Mouse (Mus musculus) Patski (cell line): Measurements from ENCODE around the gene Ghr. TPM values are rescaled to one million over a fixed set of nuclear protein-coding genes. Genes with fewer than 3 reads are reported as not detected.

Experiments used
- ATAC-seq: fragments of 100-300 bp; one replicate; pipeline ENCODE4 v1.8.0; 2021
- CTCF ChIA-PET: fragments of 350-600 bp; sonication (Branson Sonifier 250); formaldehyde crosslinking; loops from one replicate; lab custom pipeline; 2022; ENCODE audit warnings: inconsistent platforms; lab: Charles Lee
- POLR2A ChIA-PET: fragments of 350-600 bp; sonication (Branson Sonifier 250); formaldehyde crosslinking; loops from one replicate; lab custom pipeline; 2022; ENCODE audit warnings: antibody characterized with exemption, inconsistent platforms; lab: Charles Lee
- DNase-seq: peaks from one replicate; pipeline ENCODE4 v3.0.0-alpha.2; 2011; ENCODE audit warnings: low read depth, low spot score
- H3K27me3 ChIP-seq: fragments of 371-371 bp; one replicate; pipeline ENCODE4 v1.5.1; 2021
- CTCF ChIP-seq: fragments of 100-300 bp; IDR thresholded peaks from one replicate; pipeline ENCODE4 v1.5.1; 2021
- in situ Hi-C: fragments of 300-500 bp; cut with MboI; formaldehyde crosslinking; loops from 3 replicates; pipeline ENCODE4 v1.11.1; 2018; ENCODE audit warnings: low pct_unique_long_range_greater_than_20kb, mixed read lengths
- polyA plus RNA-seq: library from polyadenylated mRNA; unstranded; gene quantifications from one replicate; pipeline ENCODE4 v1.2.3, GENCODE M21; 2021

Ghr gene
- polyA plus RNA-seq, 1 experiment from 2014 or later: 46.8 TPM

GRCm38 (mm10) chr15:3544289-3544688 lies 39.0 kb downstream of the Ghr start:
- ATAC-seq (peak; percentile 80), DNase-seq (peak; percentile 10)
- no peak for TF ChIP-seq CTCF
- POLR2A ChIA-PET: no interaction called here
- CTCF ChIA-PET: interaction anchor here (1.9 kb wide), 1 partner anchor 9 kb away, joined by 9 read pairs; no protein-coding TSS in a partner anchor
- in situ Hi-C loops: no loop called here
- H3K27me3 ChIP-seq: no peaks in the 10 kb centered on the region

- in situ Hi-C loops: no loop called here
- ChIA-PET POLR2A (no interaction called here), CTCF (interaction anchor here (1.3 kb wide), 1 partner anchor 33 kb away, joined by 4 read pairs; no protein-coding TSS in a partner anchor)
- DNase-seq (no peak), ATAC-seq (no peak)
- TF ChIP-seq CTCF: no peak
- no peaks in the 10 kb centered on the region for H3K27me3 ChIP-seq
Measured at GRCm38 (mm10) chr15:3536309-3536900, 46.9 kb downstream of the Ghr start.

DNA sequence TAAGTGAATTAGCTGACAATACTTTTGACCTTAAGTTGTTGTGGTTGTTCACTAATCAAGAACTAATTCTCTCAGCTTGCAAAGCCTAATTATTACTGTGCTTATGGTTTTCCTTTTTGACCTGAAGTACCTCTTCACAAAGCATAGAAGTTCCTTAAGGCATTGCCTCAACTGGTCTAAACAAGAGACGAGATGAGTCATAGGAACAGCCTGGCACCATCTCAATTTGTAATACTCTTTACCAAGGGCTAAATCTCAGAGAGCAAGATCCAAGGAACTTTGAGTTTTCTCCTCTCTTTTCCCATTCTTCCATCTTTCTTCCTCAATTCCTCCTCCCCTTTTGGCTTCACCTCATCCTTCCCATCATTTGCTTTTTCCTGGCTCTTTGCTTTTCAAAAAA lies 69.3 kb downstream of the Ghr start:
- H3K27me3 ChIP-seq: no peaks in the 10 kb centered on the region
- ChIA-PET CTCF (interaction anchor here (1.4 kb wide), 1 partner anchor 27 kb away, joined by 3 read pairs; no protein-coding TSS in a partner anchor), POLR2A (no interaction called here)
- DNase-seq (no peak), ATAC-seq (no peak)
- in situ Hi-C loops: no loop called here
- TF ChIP-seq CTCF: no peak

- ChIA-PET POLR2A (interaction anchor here (1.0 kb wide), 1 partner anchor 14 kb away, joined by 3 read pairs; no protein-coding TSS in a partner anchor), CTCF (interaction anchor here (1.0 to 1.6 kb wide), 3 partner anchors 11 to 71 kb away, joined by 4 to 6 read pairs (median 4); no protein-coding TSS in a partner anchor)
- TF ChIP-seq CTCF: no peak
- DNase-seq (no peak), ATAC-seq (no peak)
- no peaks in the 10 kb centered on the region for H3K27me3 ChIP-seq
- in situ Hi-C loops: no loop called here
Measured at GRCm38 (mm10) chr15:3512380-3512779, 70.9 kb downstream of the Ghr start.

DNA sequence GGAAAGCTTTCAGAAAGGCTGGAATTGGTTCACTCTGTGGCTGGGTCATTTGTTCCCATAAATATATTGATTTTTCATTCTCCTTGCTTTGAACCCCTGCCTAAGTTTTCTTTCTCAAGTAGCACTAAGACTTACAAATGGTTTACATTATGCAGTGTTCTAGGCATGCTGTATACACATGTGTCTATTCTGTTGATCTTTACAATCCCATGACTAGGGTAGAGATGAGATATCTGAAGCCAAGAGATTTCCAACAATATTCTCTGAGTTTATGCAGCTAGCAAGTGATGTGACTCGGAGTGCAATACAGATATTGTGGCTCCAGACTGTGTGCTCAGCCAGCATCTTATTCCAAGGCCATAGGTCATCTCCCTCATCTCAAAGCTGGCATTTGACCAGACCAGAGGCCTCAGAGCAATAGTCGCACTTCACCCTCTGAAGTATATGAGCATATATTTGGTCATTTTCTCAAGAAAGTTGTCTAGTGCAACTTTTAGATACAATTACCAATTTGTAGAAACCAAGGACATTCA lies 71.6 kb downstream of the Ghr start:
- ATAC-seq: no peak
- CTCF ChIA-PET: interaction anchor here (1.0 to 3.5 kb wide), 3 partner anchors 10 to 30 kb away, joined by 4 to 11 read pairs (median 6); no protein-coding TSS in a partner anchor

GRCm38 (mm10) chr15:3509089-3509488 lies 74.2 kb downstream of the Ghr start:
- no peaks in the 10 kb centered on the region for H3K27me3 ChIP-seq
- peak; percentile 1 for DNase-seq
- in situ Hi-C loops: no loop called here
- ChIA-PET CTCF (interaction anchor here (1.5 to 3.5 kb wide), 2 partner anchors 9 to 10 kb away, joined by 5 to 11 read pairs; no protein-coding TSS in a partner anchor), POLR2A (interaction anchor here (1.1 kb wide), 1 partner anchor 8 kb away, joined by 3 read pairs; no protein-coding TSS in a partner anchor)
- ATAC-seq: no peak
- no peak for TF ChIP-seq CTCF

More for the DNA sequence above, 71.6 kb downstream of the Ghr start:
- in situ Hi-C loops: no loop called here
- DNase-seq: no peak
- POLR2A ChIA-PET: interaction anchor here (1.0 kb wide), 1 partner anchor 14 kb away, joined by 3 read pairs; no protein-coding TSS in a partner anchor
- H3K27me3 ChIP-seq: no peaks in the 10 kb centered on the region
- TF ChIP-seq CTCF: no peak

DNA sequence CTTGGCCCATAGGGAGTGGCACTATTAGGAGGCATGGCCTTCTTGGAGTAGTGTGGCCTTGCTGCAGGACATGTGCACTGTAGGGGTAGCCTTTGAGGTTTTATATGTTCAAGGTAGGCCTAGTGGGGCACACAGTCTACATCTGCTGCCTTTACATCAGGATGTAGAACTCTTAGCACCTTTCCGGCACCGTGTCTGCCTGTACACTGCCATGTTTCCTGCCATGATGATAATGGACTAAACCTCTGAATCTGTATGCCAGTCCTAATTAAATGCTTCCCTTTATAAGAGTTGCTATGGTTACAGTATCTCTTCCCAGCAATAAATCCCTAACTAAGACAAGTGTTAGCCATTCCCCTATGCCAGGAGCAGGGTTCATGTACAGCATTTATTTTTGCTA lies 76.0 kb downstream of the Ghr start:
- in situ Hi-C loops: no loop called here
- TF ChIP-seq CTCF: no peak
- H3K27me3 ChIP-seq: no peaks in the 10 kb centered on the region
- no peak for DNase-seq
- no peak for ATAC-seq
- POLR2A ChIA-PET: no interaction called here
- CTCF ChIA-PET: no interaction called here

GRCm38 (mm10) chr15:3504700-3505099 lies 78.6 kb downstream of the Ghr start:
- CTCF ChIA-PET: no interaction called here
- in situ Hi-C loops: no loop called here
- TF ChIP-seq CTCF: no peak
- ATAC-seq (no peak), DNase-seq (no peak)
- no peaks in the 10 kb centered on the region for H3K27me3 ChIP-seq
- POLR2A ChIA-PET: no interaction called here

- DNase-seq (no peak), ATAC-seq (no peak)
- TF ChIP-seq CTCF: no peak
- CTCF ChIA-PET: interaction anchor here (1.2 to 2.8 kb wide), 2 partner anchors 11 to 14 kb away, joined by 3 to 6 read pairs; no protein-coding TSS in a partner anchor
- no peaks in the 10 kb centered on the region for H3K27me3 ChIP-seq
- POLR2A ChIA-PET: no interaction called here
- in situ Hi-C loops: no loop called here
Measured at GRCm38 (mm10) chr15:3501683-3502082, 81.6 kb downstream of the Ghr start.

- ATAC-seq (no peak), DNase-seq (no peak)
- H3K27me3 ChIP-seq: no peaks in the 10 kb centered on the region
- no peak for TF ChIP-seq CTCF
- POLR2A ChIA-PET: no interaction called here
- CTCF ChIA-PET: interaction anchor here (1.3 kb wide), 1 partner anchor 10 kb away, joined by 5 read pairs; no protein-coding TSS in a partner anchor
- in situ Hi-C loops: no loop called here
Measured at GRCm38 (mm10) chr15:3499020-3499419, 84.3 kb downstream of the Ghr start.
